In genomic region chr19:25336731-25337130, GRCm38 (mm10) we compare ENCODE assay signal across 22 mouse cellular contexts.
"Had no signal": no experiment of that assay in that cellular context is flagged by ENCODE, and none has a peak within 500 bp of the region (broad histone marks: within the 10 kb centered on the region; RNA-seq: fewer than 3 reads in every experiment).

No protein-coding gene starts in this region.

- H3K4me2 ChIP-seq: intestine, embryonic 15.5 days; limb, embryonic 12.5 days; limb, embryonic 15.5 days; lung, embryonic 15.5 days; midbrain, embryonic 11.5 days had no signal

- H3K9ac ChIP-seq: intestine, embryonic 15.5 days; limb, embryonic 12.5 days; limb, embryonic 15.5 days; lung, embryonic 15.5 days had no signal

- H3K9me3 ChIP-seq: intestine, embryonic 15.5 days; limb, embryonic 12.5 days; limb, embryonic 15.5 days; lung, embryonic 15.5 days; megakaryocyte, embryonic 14.5 days had no signal

- H3K27ac ChIP-seq: intestine, embryonic 15.5 days; limb, embryonic 12.5 days; limb, embryonic 15.5 days; lung, embryonic 15.5 days; stomach, postnatal 0 days had no signal

- DNase-seq: kidney, adult 18-20 months; kidney, adult 9 months; kidney, postnatal 14 days; kidney, postnatal 4 days; left cerebral cortex, postnatal 4 days; lung, adult 18-20 months; lung, postnatal 10 days; lung, postnatal 36 days; midbrain, embryonic 14.5 days; right cerebral cortex, adult 18-20 months; right cerebral cortex, postnatal 14 days; right cerebral cortex, postnatal 4 days; thymus, adult 2 months; thymus, postnatal 14 days; thymus, postnatal 4 days had no signal

- H3K4me3 ChIP-seq: intestine, embryonic 15.5 days; limb, embryonic 12.5 days; limb, embryonic 15.5 days; lung, embryonic 15.5 days had no signal

- H3K27me3 ChIP-seq: intestine, embryonic 15.5 days; limb, embryonic 12.5 days; limb, embryonic 15.5 days had no signal

- H3K36me3 ChIP-seq: intestine, embryonic 15.5 days; limb, embryonic 12.5 days; limb, embryonic 15.5 days; lung, embryonic 15.5 days had no signal

- ATAC-seq: intestine, embryonic 15.5 days had no signal

- H3K4me1 ChIP-seq: intestine, embryonic 15.5 days; limb, embryonic 12.5 days; lung, embryonic 15.5 days had no signal
